Mouse (Mus musculus) limb, embryonic 14.5 days (tissue): ENCODE measurements around the gene Msl2. TPM values are rescaled to one million over a fixed set of nuclear protein-coding genes. Genes with fewer than 3 reads are reported as not detected.

ENCODE experiments used
- ATAC-seq: fragments of 200-750 bp; cut with Nextera tagmentation; 2 replicates; pipeline ENCODE4 v1.8.0; 2017; ENCODE audit warnings: low read depth, moderate number of reproducible peaks, moderate TSS enrichment; ENCODE audit not compliant: low FRiP score
- DNase-seq: peaks from one replicate; pipeline ENCODE4 v3.0.0-alpha.2; 2015; ENCODE audit warnings: low spot score
- H3K27ac ChIP-seq: fragments of 300-500 bp; sonication (generic); replicated peaks from 2 replicates; pipeline ENCODE4 v1.5.1; 2014; ENCODE audit warnings: low read depth, mild to moderate bottlenecking, low read length, moderate library complexity, mixed read lengths
- H3K27me3 ChIP-seq: fragments of 300-500 bp; sonication (generic); 2 replicates; pipeline ENCODE4 v1.6.1; 2014; ENCODE audit warnings: low read length, mixed read lengths; ENCODE audit not compliant: control insufficient read depth, insufficient read depth
- H3K36me3 ChIP-seq: fragments of 300-500 bp; sonication (generic); 2 replicates; pipeline ENCODE4 v1.6.1; 2014; ENCODE audit warnings: mild to moderate bottlenecking, low read length, moderate library complexity, mixed read lengths; ENCODE audit not compliant: control insufficient read depth, insufficient read depth
- H3K4me1 ChIP-seq: fragments of 300-500 bp; sonication (generic); 2 replicates; pipeline ENCODE4 v1.6.1; 2014; ENCODE audit warnings: antibody characterized with exemption, low read length, mixed read lengths; ENCODE audit not compliant: control insufficient read depth, insufficient read depth
- H3K4me2 ChIP-seq: fragments of 300-500 bp; sonication (generic); replicated peaks from 2 replicates; pipeline ENCODE4 v1.6.1; 2014; ENCODE audit warnings: low read depth, mild to moderate bottlenecking, low read length, moderate library complexity; ENCODE audit not compliant: severe bottlenecking
- H3K4me3 ChIP-seq: fragments of 300-500 bp; sonication (generic); replicated peaks from 2 replicates; pipeline ENCODE4 v1.5.1; 2014; ENCODE audit warnings: low read length
- H3K9ac ChIP-seq: fragments of 300-500 bp; sonication (generic); 2 replicates; pipeline ENCODE4 v1.6.1; 2014; ENCODE audit warnings: mild to moderate bottlenecking, low read depth, low read length, moderate library complexity; ENCODE audit not compliant: severe bottlenecking
- H3K9me3 ChIP-seq: fragments of 300-500 bp; sonication (generic); 2 replicates; pipeline ENCODE4 v1.6.1; 2016; ENCODE audit warnings: low read length; ENCODE audit not compliant: control insufficient read depth
- POLR2A ChIP-seq: fragments of 200-500 bp; IDR thresholded peaks from 2 replicates; pipeline ENCODE4 v1.8.0; 2012; ENCODE audit warnings: inconsistent platforms, mild to moderate bottlenecking, moderate library complexity, borderline replicate concordance; ENCODE audit not compliant: insufficient read depth, insufficient read length; ENCODE audit errors: extremely low read depth
- WGBS: fragments of 180-500 bp; shearing (Covaris S2); extraction: QIAGEN DNeasy Blood & Tissue Kit; methylation state at CpG from one replicate; pipeline ENCODE4 v1.1.7; 2014; 5-methylcytosine and 5-hydroxymethylcytosine counted together
- polyA plus RNA-seq, 2 experiments: library from polyadenylated mRNA; depleted of rRNA in 1 of 2; stranded (reverse) in 1 of 2; unstranded in 1 of 2; fragments of >200 nt; fragmentation: Nextera tagmentation in 1 of 2; extraction: Ambion mirVana in 1 of 2; gene quantifications; 2 replicates each; pipeline versions ENCODE4 v1.2.1 to v1.2.3; 2012 to 2014

Gene Msl2
- polyA plus RNA-seq, 2 experiments, result 7.0 to 22.4 TPM

- TF ChIP-seq POLR2A, result no peak
- peaks cover 46% of the 10 kb centered on the region for H3K36me3 ChIP-seq
- no peak overlapping the region for H3K4me2 ChIP-seq
- H3K4me3 ChIP-seq, result no peak overlapping the region
- 0 out of 2 replicates have a peak, but pooled peaks cover 5% of the 10 kb centered on the region for H3K9me3 ChIP-seq
- H3K27me3 ChIP-seq, result no peaks in the 10 kb centered on the region
- H3K9ac ChIP-seq, result no peak overlapping the region
- ATAC-seq (no peak), DNase-seq (no peak)
- H3K4me1 ChIP-seq, result no peaks in the 10 kb centered on the region
- no peak overlapping the region for H3K27ac ChIP-seq
- 91% methylated on average over 4 of the region's 4 CpGs for WGBS
Measured at GRCm38 (mm10) chr9:101143635-101144034, 69.7 kb downstream of the Msl2 start.

- Histone ChIP-seq H3K36me3 (peaks cover 11% of the 10 kb centered on the region; the same call in 1 of the 2 replicates), H3K4me3 (no peak overlapping the region), H3K27me3 (no peaks in the 10 kb centered on the region), H3K9ac (no peak overlapping the region), H3K9me3 (no peaks in the 10 kb centered on the region), H3K27ac (no peak overlapping the region), H3K4me1 (no peaks in the 10 kb centered on the region), H3K4me2 (no peak overlapping the region)
- TF ChIP-seq POLR2A, result no peak
- 74% methylated on average over 5 of the region's 5 CpGs for WGBS
- DNase-seq, result peak; percentile 41
- ATAC-seq, result no peak
Measured at GRCm38 (mm10) chr9:101152872-101153271, 79.0 kb downstream of the Msl2 start.

Other genes starting within 250 kb of the Msl2 start
- gene Pccb, start 39.2 kb upstream of the Msl2 start, polyA plus RNA-seq (2012; rRNA removed), result 73.7 and 80.0 TPM in 2 replicates
- gene Pccb, start 39.2 kb upstream of the Msl2 start, polyA plus RNA-seq (2014; fragmentation: Nextera tagmentation; extraction: Ambion mirVana), result 29.6 and 30.0 TPM in 2 replicates
- 17.2 and 18.0 TPM in 2 replicates for gene Ppp2r3a, start 177.7 kb downstream of the Msl2 start, polyA plus RNA-seq (2012; rRNA removed)
- 22.0 and 23.2 TPM in 2 replicates for gene Ppp2r3a, start 177.7 kb downstream of the Msl2 start, polyA plus RNA-seq (2014; fragmentation: Nextera tagmentation; extraction: Ambion mirVana)